In the genomic region with DNA sequence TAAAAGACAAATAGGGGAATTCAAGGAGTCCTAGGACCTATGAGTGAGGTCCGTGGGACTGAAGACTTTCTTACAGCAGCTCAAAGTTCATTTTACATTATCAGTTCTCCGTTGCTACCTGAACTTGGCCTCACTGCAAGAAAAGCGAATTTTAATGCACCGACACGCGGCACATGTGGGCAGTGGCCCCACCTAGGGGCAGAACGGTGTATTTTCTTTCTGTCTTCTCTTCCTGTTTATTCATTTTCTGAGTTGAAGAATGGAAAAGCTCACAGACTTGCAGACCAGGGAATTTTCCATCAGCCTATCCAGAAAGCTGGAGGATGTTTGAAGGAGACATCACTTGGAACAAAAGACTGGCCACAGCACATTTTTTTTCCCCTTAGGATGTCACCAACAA, we compare ENCODE assay signal across 9 mouse cellular contexts.
DNase-seq lines count a peak whose midpoint lies in the region; ATAC-seq and TF ChIP-seq lines count a peak whose summit lies in the region.
"Had no signal": no experiment of that assay in that cellular context is flagged by ENCODE, and none has a peak within 500 bp of the region (broad histone marks: within the 10 kb centered on the region; RNA-seq: fewer than 3 reads in every experiment).

No protein-coding gene starts in this region.

- H3K4me1 ChIP-seq in forebrain, embryonic 16.5 days (replicated peaks; ENCODE audit: control insufficient read depth, insufficient read depth, low read length): peaks cover 13% of the 10 kb centered on the region; the same call in 1 of the 2 replicates
- H3K4me1 ChIP-seq in liver, embryonic 14.5 days (replicated peaks; ENCODE audit: control insufficient read depth in 2 of 2, insufficient read depth in 2 of 2, low read length in 1 of 2): no peaks in the 10 kb centered on the region

- peak; percentile 60 for TF ChIP-seq CTCF in liver, embryonic 14.5 days (IDR thresholded peaks at IDR 0.05; ENCODE audit: low read depth)

- peak overlapping the region; percentile 34 for H3K4me2 ChIP-seq in forebrain, embryonic 16.5 days (ENCODE audit: low read length)
- H3K4me2 ChIP-seq in liver, embryonic 14.5 days (ENCODE audit: low read depth): no peak overlapping the region
- H3K4me2 ChIP-seq: hindbrain, embryonic 15.5 days had no signal

- no peak overlapping the region for H3K4me3 ChIP-seq in forebrain, embryonic 16.5 days (replicated peaks; ENCODE audit: low read length)
- H3K4me3 ChIP-seq in liver, embryonic 14.5 days (ENCODE audit: insufficient read depth in 1 of 2, low read depth in 2 of 2, low read length in 2 of 2): no peak overlapping the region
- H3K4me3 ChIP-seq: hindbrain, embryonic 15.5 days had no signal

- H3K27me3 ChIP-seq in forebrain, embryonic 16.5 days (replicated peaks; ENCODE audit: control insufficient read depth, insufficient read depth, low read length): no peaks in the 10 kb centered on the region
- no peaks in the 10 kb centered on the region for H3K27me3 ChIP-seq in liver, embryonic 14.5 days (ENCODE audit: control insufficient read depth, insufficient read depth, low read length)
- H3K27me3 ChIP-seq: hindbrain, embryonic 15.5 days had no signal

- no peak overlapping the region for H3K9ac ChIP-seq in forebrain, embryonic 16.5 days (replicated peaks; ENCODE audit: low read depth, low read length)
- H3K9ac ChIP-seq in liver, embryonic 14.5 days (replicated peaks): no peak overlapping the region
- H3K9ac ChIP-seq: hindbrain, embryonic 15.5 days had no signal

- H3K36me3 ChIP-seq in forebrain, embryonic 16.5 days (ENCODE audit: control insufficient read depth, insufficient read depth): no peaks in the 10 kb centered on the region
- no peaks in the 10 kb centered on the region for H3K36me3 ChIP-seq in liver, embryonic 14.5 days (replicated peaks; ENCODE audit: control insufficient read depth, insufficient read depth, low read depth)
- H3K36me3 ChIP-seq: hindbrain, embryonic 15.5 days had no signal

- no peak for TF ChIP-seq EP300 in liver, embryonic 14.5 days (IDR thresholded peaks at IDR 0.05; ENCODE audit: low read depth)

- peak; percentile 47; the same call in 1 of the 2 replicates for ATAC-seq in forebrain, embryonic 16.5 days
- ATAC-seq in liver, embryonic 14.5 days (ENCODE audit: insufficient read depth): no peak

- peak; percentile 57 to 89 for DNase-seq in adrenal gland, adult (ENCODE audit: inconsistent age in 2 of 2, low spot score in 1 of 2)
- no peak for DNase-seq in adrenal gland, postnatal 4 days (ENCODE audit: low spot score in 2 of 2)
- peak; percentile 40 to 47 for DNase-seq in urinary bladder, postnatal 36 days (ENCODE audit: low spot score in 2 of 2)
- DNase-seq in urinary bladder, adult 2 months (ENCODE audit: low spot score): no peak
- peak; percentile 70 for DNase-seq in kidney, adult 9 months
- DNase-seq in liver, embryonic 14.5 days (ENCODE audit: low read depth in 3 of 3, low spot score in 3 of 3): no peak
- DNase-seq in right cerebral cortex, adult 2 months (ENCODE audit: low spot score in 2 of 2): peak; percentile 84 to 85

- H3K9me3 ChIP-seq in forebrain, embryonic 16.5 days (ENCODE audit: control insufficient read depth, low read length): no peaks in the 10 kb centered on the region
- H3K9me3 ChIP-seq in liver, embryonic 14.5 days (ENCODE audit: control insufficient read depth, low read length): no peaks in the 10 kb centered on the region
- H3K9me3 ChIP-seq: hindbrain, embryonic 15.5 days had no signal

- WGBS in forebrain, embryonic 16.5 days: 6% methylated on average over 7 of the region's 7 CpGs
- 10% methylated on average over 7 of the region's 7 CpGs for WGBS in liver, embryonic 14.5 days (ENCODE audit: insufficient replicate concordance)

- H3K27ac ChIP-seq in forebrain, embryonic 16.5 days (ENCODE audit: low read length): no peak overlapping the region
- no peak overlapping the region for H3K27ac ChIP-seq in liver, embryonic 14.5 days
- H3K27ac ChIP-seq: hindbrain, embryonic 15.5 days had no signal

Comparison
In these comparisons a context has a peak if more than half of its experiments do, and no peak if none do; other contexts are left out.
1. DNase-seq: peak in adrenal gland, adult (2 of 2), urinary bladder, postnatal 36 days (2 of 2), kidney, adult 9 months (single experiment) and right cerebral cortex, adult 2 months (2 of 2); none in adrenal gland, postnatal 4 days (0 of 2), urinary bladder, adult 2 months (single experiment) and liver, embryonic 14.5 days (0 of 3).